Mouse (Mus musculus): Measurements from ENCODE around the gene Hist1h2ad. TPM values are rescaled to one million over a fixed set of nuclear protein-coding genes. Genes with fewer than 3 reads are reported as not detected.
"Not testable (repeated sequence)": the region's sequence is repeated elsewhere in the genome, so short reads cannot be mapped to it uniquely, and the experiment has no call there.

Gene Hist1h2ad
- polyA plus RNA-seq, 1 experiment from 2014 or later = 1.3 TPM

DNA sequence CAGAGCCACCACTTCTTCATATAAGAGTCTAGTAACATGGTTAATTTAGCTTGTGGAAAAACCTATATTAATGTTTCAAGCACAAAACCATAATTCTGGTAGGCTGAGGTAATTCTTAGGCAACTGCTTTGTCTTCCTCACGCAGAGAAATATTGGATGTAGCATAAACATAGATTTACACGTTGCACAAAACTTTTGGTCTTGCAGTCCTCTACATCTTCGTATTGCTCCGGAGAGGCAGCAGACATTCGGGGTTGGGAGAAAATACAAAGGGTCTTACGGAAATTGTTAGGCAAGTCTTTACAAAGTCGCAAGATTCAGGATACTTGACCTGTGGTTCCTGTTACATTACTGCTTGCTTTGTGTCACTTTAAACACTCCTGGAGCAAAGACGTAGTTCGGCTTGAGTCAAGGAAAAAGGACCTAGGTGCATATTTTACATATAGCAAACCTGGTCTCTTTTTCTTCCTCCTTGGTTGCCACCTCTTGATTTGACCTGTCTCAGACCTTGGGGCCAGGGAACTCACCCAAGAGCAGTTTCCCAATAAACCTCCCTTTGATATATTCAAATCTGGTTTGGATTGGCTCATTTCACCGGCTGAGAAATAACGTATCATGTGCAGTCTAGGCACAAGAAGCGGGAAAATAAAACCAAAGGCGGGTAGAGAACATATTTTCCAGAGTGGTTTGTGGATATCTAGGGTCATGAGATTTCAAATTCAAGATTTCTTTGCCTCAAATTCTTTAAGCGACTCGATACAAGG is 39.6 kb upstream of the Hist1h2ad start:
- peak overlapping the region; percentile 45 for H3K4me3 ChIP-seq (ENCODE audit: low read depth, low read length)
- no peaks in the 10 kb centered on the region for H3K36me3 ChIP-seq (ENCODE audit: control insufficient read depth, insufficient read depth)
- peak overlapping the region; percentile 51 for H3K27ac ChIP-seq (ENCODE audit: low read depth, low read length)
- peaks cover 3% of the 10 kb centered on the region; the same call in 1 of the 2 replicates for H3K4me1 ChIP-seq (replicated peaks; ENCODE audit: control insufficient read depth, insufficient read depth, low read length)
- no peak for TF ChIP-seq CTCF (IDR thresholded peaks at IDR 0.05; ENCODE audit: low read depth)
- peak overlapping the region; percentile 43; the same call in 1 of the 2 replicates for H3K9ac ChIP-seq (ENCODE audit: low read depth, low read length)
- peak overlapping the region; percentile 82 for H3K4me2 ChIP-seq (replicated peaks; ENCODE audit: low read depth)
- H3K9me3 ChIP-seq (ENCODE audit: control insufficient read depth) = no peaks in the 10 kb centered on the region
- ATAC-seq = peak; percentile 48
- WGBS = under 1% methylated on average over 15 of the region's 15 CpGs
- H3K27me3 ChIP-seq (replicated peaks; ENCODE audit: control insufficient read depth, insufficient read depth, low read length) = no peaks in the 10 kb centered on the region

DNA sequence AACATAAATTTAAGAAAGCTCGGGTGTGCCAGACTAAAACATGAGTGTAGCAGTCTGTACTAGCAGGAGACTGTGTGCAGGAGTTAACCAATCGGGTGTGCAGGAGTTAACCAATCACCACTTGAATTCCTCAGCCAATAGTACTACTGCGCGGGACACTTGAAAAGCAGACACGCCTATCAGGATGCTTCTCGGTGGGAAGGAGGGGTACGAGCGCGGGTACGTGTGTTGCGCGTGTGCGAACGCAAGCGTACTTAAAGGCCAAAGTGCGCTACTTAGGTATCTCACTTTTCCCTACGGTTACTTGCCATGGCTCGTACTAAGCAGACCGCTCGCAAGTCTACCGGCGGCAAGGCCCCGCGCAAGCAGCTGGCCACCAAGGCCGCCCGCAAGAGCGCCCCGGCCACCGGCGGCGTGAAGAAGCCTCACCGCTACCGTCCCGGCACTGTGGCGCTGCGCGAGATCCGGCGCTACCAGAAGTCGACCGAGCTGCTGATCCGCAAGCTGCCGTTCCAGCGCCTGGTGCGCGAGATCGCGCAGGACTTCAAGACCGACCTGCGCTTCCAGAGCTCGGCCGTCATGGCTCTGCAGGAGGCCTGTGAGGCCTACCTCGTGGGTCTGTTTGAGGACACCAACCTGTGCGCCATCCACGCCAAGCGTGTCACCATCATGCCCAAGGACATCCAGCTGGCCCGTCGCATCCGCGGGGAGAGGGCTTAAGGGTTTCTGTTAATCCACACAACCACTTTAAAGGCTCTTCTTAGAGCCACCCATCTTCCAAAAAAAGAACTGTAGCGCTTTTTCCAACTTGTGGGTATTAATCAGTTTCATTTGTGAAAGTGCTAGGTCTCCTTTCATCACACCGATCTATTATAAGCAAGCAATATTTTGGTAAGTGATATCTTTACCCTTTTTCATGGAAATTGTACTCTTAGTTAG is 38.8 kb upstream of the Hist1h2ad start, which contains the start of gene Hist1h3g:
Gene Hist1h3g (plus strand): TSS at position 286 of the 939 bp plus-strand sequence.
- not testable (repeated sequence) for H3K27me3 ChIP-seq (replicated peaks; ENCODE audit: control insufficient read depth, insufficient read depth, low read length); H3K36me3 ChIP-seq (ENCODE audit: control insufficient read depth, insufficient read depth); H3K4me1 ChIP-seq (replicated peaks; ENCODE audit: control insufficient read depth, insufficient read depth, low read length); H3K9me3 ChIP-seq (ENCODE audit: control insufficient read depth)
- Histone ChIP-seq H3K27ac (ENCODE audit: low read depth, low read length) (peak within 1 kb of the TSS; percentile 51), H3K9ac (ENCODE audit: low read depth, low read length) (peak within 1 kb of the TSS; percentile 43), H3K4me3 (ENCODE audit: low read depth, low read length) (peak within 1 kb of the TSS; percentile 45), H3K4me2 (replicated peaks; ENCODE audit: low read depth) (peak within 1 kb of the TSS; percentile 82)
- ATAC-seq = peak; percentile 85
- WGBS = under 1% methylated on average over 36 of the region's 62 CpGs

DNA sequence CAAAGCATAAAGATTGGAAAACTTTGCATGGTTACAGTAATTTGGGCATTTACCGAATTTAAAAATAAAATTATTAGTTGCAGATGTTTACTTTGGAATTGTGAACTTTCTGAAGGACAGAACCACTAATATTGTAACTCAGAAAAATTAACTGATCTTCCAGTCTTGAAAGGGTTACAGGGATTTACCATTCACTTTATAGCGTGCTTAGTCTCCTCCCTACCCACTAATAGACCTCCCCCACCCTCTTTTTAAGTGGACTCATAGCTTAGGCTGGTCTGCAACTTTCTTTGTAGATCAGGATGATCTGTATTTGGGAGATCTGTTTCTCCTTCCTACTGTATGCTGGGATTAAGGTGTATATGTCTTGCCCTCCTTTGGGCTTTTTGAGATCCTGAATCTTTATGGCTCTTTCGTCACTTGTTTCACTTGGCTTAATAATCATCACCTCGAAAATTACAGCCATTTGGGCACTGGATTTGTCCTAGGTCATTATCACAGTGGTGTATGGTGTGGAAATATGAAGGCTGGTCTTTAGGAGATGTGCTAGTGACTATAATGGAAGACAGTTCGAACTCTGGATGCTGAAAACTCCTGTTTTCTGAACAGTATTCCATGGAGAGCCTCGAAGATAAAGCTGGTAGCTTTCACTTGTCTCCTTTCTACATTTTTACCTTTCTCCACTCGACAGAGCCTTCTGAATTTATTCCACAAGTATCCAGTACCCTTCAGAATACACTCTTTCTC is 37.9 kb upstream of the Hist1h2ad start:
- no peak for TF ChIP-seq CTCF (IDR thresholded peaks at IDR 0.05; ENCODE audit: low read depth)

DNA sequence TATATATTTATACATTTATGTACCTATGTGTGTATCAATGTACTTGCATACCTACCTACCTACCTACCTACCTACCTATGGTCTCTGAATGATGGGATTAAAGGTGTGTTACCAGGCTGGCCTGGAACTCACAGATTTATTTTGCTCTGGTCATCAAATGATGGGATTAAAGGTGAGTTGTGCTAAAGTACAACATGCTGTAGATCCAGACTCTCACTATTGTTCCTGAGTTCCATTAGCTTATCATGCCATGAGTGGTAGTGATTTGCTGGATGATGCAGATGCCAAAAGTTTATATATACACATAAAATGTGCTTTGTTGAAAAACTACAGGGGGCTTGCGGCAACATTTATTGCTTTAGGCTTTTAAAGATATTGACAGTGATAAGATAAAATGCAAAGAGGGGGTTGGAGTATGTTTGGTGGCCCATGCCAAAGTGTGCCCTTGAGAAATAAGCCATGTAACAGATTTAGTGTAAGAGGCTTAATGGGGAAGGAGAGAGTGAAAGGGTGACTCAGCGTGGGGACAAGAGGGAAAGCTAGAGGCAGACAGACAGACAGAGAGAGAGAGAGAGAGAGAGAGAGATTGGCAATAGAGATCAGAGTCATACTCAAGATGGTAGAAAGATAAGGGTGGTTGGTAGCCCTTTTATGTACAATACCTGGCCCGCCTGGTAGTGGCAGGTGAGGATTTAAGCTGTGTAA is 37.0 kb upstream of the Hist1h2ad start:
- H3K36me3 ChIP-seq (ENCODE audit: control insufficient read depth, insufficient read depth) = no peaks in the 10 kb centered on the region
- no peak for TF ChIP-seq CTCF (IDR thresholded peaks at IDR 0.05; ENCODE audit: low read depth)
- no peak for ATAC-seq
- no peak overlapping the region for H3K27ac ChIP-seq (ENCODE audit: low read depth, low read length)
- no peak overlapping the region for H3K9ac ChIP-seq (ENCODE audit: low read depth, low read length)
- WGBS = 65% methylated on average over 3 of the region's 3 CpGs
- no peak overlapping the region for H3K4me3 ChIP-seq (ENCODE audit: low read depth, low read length)
- no peaks in the 10 kb centered on the region for H3K9me3 ChIP-seq (ENCODE audit: control insufficient read depth)
- peak overlapping the region; percentile 82; the same call in 1 of the 2 replicates for H3K4me2 ChIP-seq (replicated peaks; ENCODE audit: low read depth)
- peaks cover 3% of the 10 kb centered on the region; the same call in 1 of the 2 replicates for H3K4me1 ChIP-seq (replicated peaks; ENCODE audit: control insufficient read depth, insufficient read depth, low read length)
- H3K27me3 ChIP-seq (replicated peaks; ENCODE audit: control insufficient read depth, insufficient read depth, low read length) = no peaks in the 10 kb centered on the region

More for the DNA sequence above, 37.9 kb upstream of the Hist1h2ad start:
- peak overlapping the region; percentile 45 for H3K4me3 ChIP-seq (ENCODE audit: low read depth, low read length)
- no peak overlapping the region for H3K27ac ChIP-seq (ENCODE audit: low read depth, low read length)
- no peaks in the 10 kb centered on the region for H3K9me3 ChIP-seq (ENCODE audit: control insufficient read depth)
- no peak for ATAC-seq
- 0 out of 2 replicates have a peak overlapping the region, but pooled peaks have one; percentile 22 for H3K9ac ChIP-seq (ENCODE audit: low read depth, low read length)
- no peaks in the 10 kb centered on the region for H3K36me3 ChIP-seq (ENCODE audit: control insufficient read depth, insufficient read depth)
- 12% methylated on average over 7 of the region's 7 CpGs for WGBS
- H3K4me2 ChIP-seq (replicated peaks; ENCODE audit: low read depth) = peak overlapping the region; percentile 82
- H3K27me3 ChIP-seq (replicated peaks; ENCODE audit: control insufficient read depth, insufficient read depth, low read length) = no peaks in the 10 kb centered on the region
- peaks cover 3% of the 10 kb centered on the region; the same call in 1 of the 2 replicates for H3K4me1 ChIP-seq (replicated peaks; ENCODE audit: control insufficient read depth, insufficient read depth, low read length)

DNA sequence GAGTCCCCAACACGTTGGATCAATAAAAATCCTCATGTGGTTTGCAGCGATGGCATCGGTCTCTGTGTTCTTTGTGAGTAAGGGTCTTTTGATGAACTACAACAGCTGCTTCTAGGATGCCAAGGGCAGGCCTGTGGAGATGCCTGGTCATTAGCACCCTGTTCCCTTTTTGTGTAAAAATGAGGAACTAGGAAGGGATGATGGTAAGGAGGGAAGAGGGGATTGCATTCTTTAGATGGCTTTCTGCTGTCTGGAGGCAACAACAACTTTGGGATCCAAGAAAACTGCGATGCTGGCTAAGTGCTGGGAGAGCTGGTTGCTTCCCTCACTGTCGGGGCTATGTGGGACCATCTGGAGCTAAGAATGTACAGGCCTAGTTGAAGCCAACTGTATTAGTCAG is 35.9 kb upstream of the Hist1h2ad start:
- Histone ChIP-seq H3K27me3 (replicated peaks; ENCODE audit: control insufficient read depth, insufficient read depth, low read length) (no peaks in the 10 kb centered on the region), H3K27ac (ENCODE audit: low read depth, low read length) (no peak overlapping the region), H3K4me2 (replicated peaks; ENCODE audit: low read depth) (no peak overlapping the region), H3K36me3 (ENCODE audit: control insufficient read depth, insufficient read depth) (no peaks in the 10 kb centered on the region), H3K4me3 (ENCODE audit: low read depth, low read length) (no peak overlapping the region), H3K9ac (ENCODE audit: low read depth, low read length) (no peak overlapping the region), H3K9me3 (ENCODE audit: control insufficient read depth) (no peaks in the 10 kb centered on the region), H3K4me1 (replicated peaks; ENCODE audit: control insufficient read depth, insufficient read depth, low read length) (peaks cover 3% of the 10 kb centered on the region)
- no peak for ATAC-seq
- no peak for TF ChIP-seq CTCF (IDR thresholded peaks at IDR 0.05; ENCODE audit: low read depth)
- WGBS = 67% methylated on average over 5 of the region's 5 CpGs

DNA sequence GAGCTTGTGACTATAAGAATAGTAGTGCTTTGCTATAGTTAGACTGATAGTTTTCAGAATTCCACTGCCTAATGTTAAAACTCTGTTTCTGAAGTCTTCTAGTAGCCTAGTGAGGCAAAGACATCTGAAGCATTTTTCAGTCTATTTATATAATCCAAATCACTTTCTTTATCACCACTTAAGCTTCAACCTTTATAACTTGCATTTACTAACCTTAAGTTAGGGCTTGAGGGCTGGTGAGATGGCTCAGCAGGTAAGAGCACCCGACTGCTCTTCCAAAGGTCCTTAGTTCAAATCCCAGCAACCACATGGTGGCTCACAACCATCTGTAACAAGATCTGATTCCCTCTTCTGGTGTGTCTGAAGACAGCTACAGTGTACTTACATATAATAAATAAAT is 34.4 kb upstream of the Hist1h2ad start:
- not testable (repeated sequence) for H3K27ac ChIP-seq (ENCODE audit: low read depth, low read length); H3K4me3 ChIP-seq (ENCODE audit: low read depth, low read length); H3K36me3 ChIP-seq (ENCODE audit: control insufficient read depth, insufficient read depth); H3K27me3 ChIP-seq (replicated peaks; ENCODE audit: control insufficient read depth, insufficient read depth, low read length); H3K4me1 ChIP-seq (replicated peaks; ENCODE audit: control insufficient read depth, insufficient read depth, low read length); ATAC-seq; H3K4me2 ChIP-seq (replicated peaks; ENCODE audit: low read depth); H3K9ac ChIP-seq (ENCODE audit: low read depth, low read length); H3K9me3 ChIP-seq (ENCODE audit: control insufficient read depth)
- 76% methylated on average over 1 of the region's 1 CpGs for WGBS

Measured in intestine, postnatal 0 days (tissue).